Mouse (Mus musculus): ENCODE results near the gene Cpb1. TPM values are rescaled to one million over a fixed set of nuclear protein-coding genes. Genes with fewer than 3 reads are reported as not detected.

Gene Cpb1
- total RNA-seq, 2 experiments from 2014 or later, result not detected

Small RNAs within 50 kb of the gene (microRNA-seq; reads per million reads assigned to microRNA genes)
- gene Mir7007, result 0.35 to 1.2 reads per million in 2 experiments

Other genes with a start within 250 kb of the Cpb1 start
- gene Hps3, start 240.4 kb downstream of the Cpb1 start, total RNA-seq (2021), result 10 to 100 TPM; 11.1 to 12.5 TPM
- gene Hltf, start 217.9 kb downstream of the Cpb1 start, total RNA-seq (2021), result 10 to 100 TPM; 13.4 to 15.1 TPM
- 100 to 1,000 TPM; 226 to 231 TPM for gene Gyg, start 120.4 kb downstream of the Cpb1 start, total RNA-seq (2021)
- gene Cpa3, start 33.6 kb downstream of the Cpb1 start, total RNA-seq (2021), result 1 to 10 TPM; 6.4 to 9.2 TPM
- gene Agtr1b, start 91.4 kb upstream of the Cpb1 start, total RNA-seq (2021), result not detected